Mouse (Mus musculus): ENCODE measurements at regions not wholly inside any gene's neighbourhood (a gene's known extent, or its start where the extent isn't known, plus 50 kb on each side); places are given as distances from the start of the nearest gene placed in this dataset.

GRCm38 (mm10) chr5:52092273-52092672 is 98.0 kb downstream of the Dhx15 start:
- ATAC-seq (replicated peaks; ENCODE audit: low FRiP score, low TSS enrichment, poor library complexity, severe bottlenecking): no peak

GRCm38 (mm10) chr5:52088131-52088530 is 102.2 kb downstream of the Dhx15 start:
- ATAC-seq (replicated peaks; ENCODE audit: low FRiP score, low TSS enrichment, poor library complexity, severe bottlenecking): no peak

- no peak for ATAC-seq (replicated peaks; ENCODE audit: low FRiP score, low TSS enrichment, poor library complexity, severe bottlenecking)
Measured at GRCm38 (mm10) chr5:52086766-52087429, 103.4 kb downstream of the Dhx15 start.

- no peak for ATAC-seq (replicated peaks; ENCODE audit: low FRiP score, low TSS enrichment, poor library complexity, severe bottlenecking)
Measured at GRCm38 (mm10) chr5:52080268-52080667, 110.0 kb downstream of the Dhx15 start.

- no peak for ATAC-seq (replicated peaks; ENCODE audit: low FRiP score, low TSS enrichment, poor library complexity, severe bottlenecking)
Measured at GRCm38 (mm10) chr5:52077696-52078095, 112.6 kb downstream of the Dhx15 start.

GRCm38 (mm10) chr5:52075096-52075495 is 115.2 kb downstream of the Dhx15 start:
- no peak for ATAC-seq (replicated peaks; ENCODE audit: low FRiP score, low TSS enrichment, poor library complexity, severe bottlenecking)

- ATAC-seq (replicated peaks; ENCODE audit: low FRiP score, low TSS enrichment, poor library complexity, severe bottlenecking): peak; percentile 90
Measured at GRCm38 (mm10) chr5:52064804-52065451, 125.4 kb downstream of the Dhx15 start.

GRCm38 (mm10) chr5:52062214-52062613 is 128.1 kb downstream of the Dhx15 start:
- ATAC-seq (replicated peaks; ENCODE audit: low FRiP score, low TSS enrichment, poor library complexity, severe bottlenecking): peak; percentile 76

- ATAC-seq (replicated peaks; ENCODE audit: low FRiP score, low TSS enrichment, poor library complexity, severe bottlenecking): no peak
Measured at GRCm38 (mm10) chr5:52061226-52061625, 129.1 kb downstream of the Dhx15 start.

- ATAC-seq (replicated peaks; ENCODE audit: low FRiP score, low TSS enrichment, poor library complexity, severe bottlenecking): no peak
Measured at GRCm38 (mm10) chr5:52057261-52057660, 133.1 kb downstream of the Dhx15 start.

- ATAC-seq (replicated peaks; ENCODE audit: low FRiP score, low TSS enrichment, poor library complexity, severe bottlenecking): no peak
Measured at GRCm38 (mm10) chr5:52052072-52052465, 138.2 kb downstream of the Dhx15 start.

- no peak for ATAC-seq (replicated peaks; ENCODE audit: low FRiP score, low TSS enrichment, poor library complexity, severe bottlenecking)
Measured at GRCm38 (mm10) chr5:52051383-52052071, 138.8 kb downstream of the Dhx15 start.

GRCm38 (mm10) chr5:52048790-52049189 is 141.5 kb downstream of the Dhx15 start:
- no peak for ATAC-seq (replicated peaks; ENCODE audit: low FRiP score, low TSS enrichment, poor library complexity, severe bottlenecking)

GRCm38 (mm10) chr5:52046704-52047103 is 143.6 kb downstream of the Dhx15 start:
- ATAC-seq (replicated peaks; ENCODE audit: low FRiP score, low TSS enrichment, poor library complexity, severe bottlenecking): 0 out of 2 replicates have a peak, but pooled peaks have one; percentile 10

GRCm38 (mm10) chr5:52044101-52044500 is 146.2 kb downstream of the Dhx15 start:
- ATAC-seq (replicated peaks; ENCODE audit: low FRiP score, low TSS enrichment, poor library complexity, severe bottlenecking): no peak

GRCm38 (mm10) chr5:52041447-52041846 is 148.9 kb downstream of the Dhx15 start:
- ATAC-seq (replicated peaks; ENCODE audit: low FRiP score, low TSS enrichment, poor library complexity, severe bottlenecking): 0 out of 2 replicates have a peak, but pooled peaks have one; percentile 33

- peak; percentile 87 for ATAC-seq (replicated peaks; ENCODE audit: low FRiP score, low TSS enrichment, poor library complexity, severe bottlenecking)
Measured at GRCm38 (mm10) chr5:52040427-52041312, 149.6 kb downstream of the Dhx15 start.

- ATAC-seq (replicated peaks; ENCODE audit: low FRiP score, low TSS enrichment, poor library complexity, severe bottlenecking): no peak
Measured at GRCm38 (mm10) chr5:52035339-52035738, 155.0 kb downstream of the Dhx15 start.

- ATAC-seq (replicated peaks; ENCODE audit: low FRiP score, low TSS enrichment, poor library complexity, severe bottlenecking): peak; percentile 34; the same call in 1 of the 2 replicates
Measured at GRCm38 (mm10) chr5:52027478-52027877, 162.8 kb downstream of the Dhx15 start.

GRCm38 (mm10) chr5:52026148-52026547 is 164.2 kb downstream of the Dhx15 start:
- ATAC-seq (replicated peaks; ENCODE audit: low FRiP score, low TSS enrichment, poor library complexity, severe bottlenecking): no peak
